Mouse (Mus musculus) neural tube, embryonic 13.5 days (tissue): ENCODE results near the gene Mpc2. TPM values are rescaled to one million over a fixed set of nuclear protein-coding genes. Genes with fewer than 3 reads are reported as not detected.

Source experiments
- ATAC-seq: fragments of 200-750 bp; cut with Nextera tagmentation; 2 replicates; pipeline ENCODE4 v1.8.0; 2017; ENCODE audit warnings: low read depth, mild to moderate bottlenecking, moderate TSS enrichment, moderate library complexity
- H3K27ac ChIP-seq: fragments of 300-500 bp; sonication (generic); replicated peaks from 2 replicates; pipeline ENCODE4 v1.5.1; 2015; ENCODE audit warnings: moderate library complexity, mild to moderate bottlenecking, inconsistent platforms
- H3K27me3 ChIP-seq: fragments of 300-500 bp; sonication (generic); 2 replicates; pipeline ENCODE4 v1.6.1; 2015; ENCODE audit warnings: mild to moderate bottlenecking, inconsistent platforms
- H3K36me3 ChIP-seq: fragments of 300-500 bp; sonication (generic); 2 replicates; pipeline ENCODE4 v1.6.1; 2015; ENCODE audit warnings: mild to moderate bottlenecking, inconsistent platforms
- H3K4me1 ChIP-seq: fragments of 300-500 bp; sonication (generic); replicated peaks from 2 replicates; pipeline ENCODE4 v1.6.1; 2015; ENCODE audit warnings: inconsistent platforms
- H3K4me2 ChIP-seq: fragments of 300-500 bp; sonication (generic); 2 replicates; pipeline ENCODE4 v1.6.1; 2015; ENCODE audit warnings: inconsistent platforms, mild to moderate bottlenecking, moderate library complexity
- H3K4me3 ChIP-seq: fragments of 300-500 bp; sonication (generic); 2 replicates; pipeline ENCODE4 v1.5.1; 2015; ENCODE audit warnings: mild to moderate bottlenecking, inconsistent platforms
- H3K9ac ChIP-seq: fragments of 300-500 bp; sonication (generic); 2 replicates; pipeline ENCODE4 v1.6.1; 2015; ENCODE audit warnings: moderate library complexity, mild to moderate bottlenecking, inconsistent platforms
- H3K9me3 ChIP-seq: fragments of 300-500 bp; sonication (generic); 2 replicates; pipeline ENCODE4 v1.6.1; 2016; ENCODE audit warnings: inconsistent platforms
- WGBS: fragments of 180-500 bp; shearing (Covaris S2); methylation state at CpG from one replicate; pipeline ENCODE4 v1.1.7; 2015; 5-methylcytosine and 5-hydroxymethylcytosine counted together
- polyA plus RNA-seq: library from polyadenylated mRNA; unstranded; fragments of >200 nt; fragmentation: Nextera tagmentation; extraction: Ambion mirVana; gene quantifications from 2 replicates; pipeline ENCODE4 v1.2.1, GENCODE M21; 2015

Gene Mpc2
- polyA plus RNA-seq, 1 experiment from 2014 or later = 204 TPM

- Histone ChIP-seq H3K4me2 (no peak overlapping the region), H3K4me1 (no peaks in the 10 kb centered on the region), H3K27ac (no peak overlapping the region), H3K9me3 (no peaks in the 10 kb centered on the region), H3K27me3 (no peaks in the 10 kb centered on the region), H3K36me3 (no peaks in the 10 kb centered on the region), H3K9ac (no peak overlapping the region), H3K4me3 (no peak overlapping the region)
- 92% methylated on average over 7 of the region's 7 CpGs for WGBS
- no peak for ATAC-seq
These were observed 60.3 kb downstream of the Mpc2 start for GRCm38 (mm10) chr1:165520716-165521115.

Other genes starting within 250 kb of the Mpc2 start
- 122 and 141 TPM in 2 replicates for gene Tiprl, start 223.6 kb upstream of the Mpc2 start, polyA plus RNA-seq
- 2.9 TPM in 2 replicates for gene Gpr161, start 164.8 kb upstream of the Mpc2 start, polyA plus RNA-seq
- 15.6 and 16.3 TPM in 2 replicates for gene Dcaf6, start 162 bp upstream of the Mpc2 start, polyA plus RNA-seq
- 0.21 and 0.24 TPM in 2 replicates for gene Adcy10, start 24.5 kb downstream of the Mpc2 start, polyA plus RNA-seq
- gene Mpzl1, start 173.9 kb downstream of the Mpc2 start, polyA plus RNA-seq = 157 and 159 TPM in 2 replicates
- gene Rcsd1, start 249.1 kb downstream of the Mpc2 start, polyA plus RNA-seq = 12.4 and 13.5 TPM in 2 replicates